Mouse (Mus musculus) heart, adult 2 months (tissue): ENCODE data around the gene Ccdc47.

Experiments used
- EP300 ChIP-seq: fragments of 200-500 bp; IDR thresholded peaks from 2 replicates; pipeline ENCODE4 v1.6.1; 2011; ENCODE audit warnings: low read depth, low read length, control low read depth; ENCODE audit not compliant: insufficient read depth
- POLR2A ChIP-seq: fragments of 200-500 bp; IDR thresholded peaks from 2 replicates; pipeline ENCODE4 v1.6.1; 2011; ENCODE audit warnings: mild to moderate bottlenecking, low read depth, low read length, control low read depth; ENCODE audit not compliant: insufficient read depth

DNA sequence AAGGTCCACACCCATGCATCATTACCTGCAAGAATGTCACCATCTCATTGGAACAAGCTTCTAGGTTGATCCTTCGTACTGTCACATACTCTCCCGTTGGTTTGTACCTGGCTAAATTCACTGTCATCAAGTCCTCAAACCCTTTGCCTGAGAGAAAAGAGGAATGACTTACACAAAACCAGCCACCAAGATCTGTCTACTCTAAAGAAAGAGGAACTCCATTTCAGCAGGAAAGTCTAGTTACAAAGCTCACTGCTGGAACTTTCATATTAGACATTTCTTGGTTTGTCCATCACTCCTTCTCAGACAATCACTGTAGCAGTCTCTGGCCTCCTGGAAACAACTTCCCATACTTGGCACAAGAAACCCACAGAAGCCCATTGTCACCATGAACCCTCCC is 42.9 kb downstream of the Ccdc47 start:
- no peak for TF ChIP-seq POLR2A
- no peak for TF ChIP-seq EP300
